Mouse (Mus musculus): ENCODE measurements at regions not wholly inside any gene's neighbourhood (a gene's known extent, or its start where the extent isn't known, plus 50 kb on each side); places are given as distances from the start of the nearest gene placed in this dataset.

DNA sequence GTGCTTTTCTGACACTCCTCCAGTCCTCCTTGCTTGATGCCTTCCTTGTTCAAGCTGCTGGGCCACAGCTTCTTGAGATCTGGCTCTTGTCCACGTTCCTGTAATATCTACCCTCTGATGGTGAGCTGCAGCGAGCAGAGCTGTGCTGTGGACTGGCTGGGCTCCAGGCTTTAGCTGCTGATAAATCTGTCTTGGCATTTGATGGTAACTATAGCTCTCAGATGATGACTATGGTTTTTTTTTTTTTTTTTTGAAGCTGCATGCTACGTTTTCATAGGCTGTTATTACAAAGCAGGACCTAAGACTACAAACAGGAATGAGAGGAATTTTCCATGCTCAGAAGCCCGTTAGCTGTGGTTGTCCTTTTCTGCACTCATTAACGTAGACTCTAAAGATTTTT is 352.3 kb downstream of the Nup35 start:
- DNase-seq (ENCODE audit: low spot score in 2 of 2): peak; percentile 18 to 40

- no peak for DNase-seq (ENCODE audit: low spot score in 2 of 2)
These were observed 356.2 kb downstream of the Nup35 start for GRCm38 (mm10) chr2:80973217-80973616.

GRCm38 (mm10) chr2:80998296-80998695 is 381.3 kb downstream of the Nup35 start:
- DNase-seq (ENCODE audit: low spot score in 2 of 2): no peak

GRCm38 (mm10) chr2:81007071-81007470 is 390.0 kb downstream of the Nup35 start:
- DNase-seq (ENCODE audit: low spot score in 2 of 2): no peak

GRCm38 (mm10) chr2:81023620-81024019 is 406.6 kb downstream of the Nup35 start:
- no peak for DNase-seq (ENCODE audit: low spot score in 2 of 2)
